Mouse (Mus musculus) layer of hippocampus, postnatal 14 days (tissue): ENCODE data around the gene Ttc30a1. TPM values are rescaled to one million over a fixed set of nuclear protein-coding genes. Genes with fewer than 3 reads are reported as not detected.
"Not testable (repeated sequence)": the region's sequence is repeated elsewhere in the genome, so short reads cannot be mapped to it uniquely, and the experiment has no call there.

ENCODE experiments used
- DNase-seq, 2 experiments: peaks; one replicate each; pipeline ENCODE4 v3.0.0; 2021 to 2022; ENCODE audit warnings: low spot score in 2 of 2, mixed read lengths in 1 of 2
- total RNA-seq, 2 experiments: library from RNA; stranded (reverse); gene quantifications; 2 replicates each; pipeline ENCODE4 v1.2.3; 2021

Gene Ttc30a1
- total RNA-seq, 2 experiments from 2014 or later, result 2.9 TPM

- DNase-seq, result not testable (repeated sequence)
Observed at GRCm38 (mm10) chr2:75936685-75937084, 45.1 kb downstream of the Ttc30a1 start.

GRCm38 (mm10) chr2:75933541-75933940 lies 48.2 kb downstream of the Ttc30a1 start:
- no peak for DNase-seq

GRCm38 (mm10) chr2:75930941-75931340 lies 50.8 kb downstream of the Ttc30a1 start:
- no peak for DNase-seq

GRCm38 (mm10) chr2:75929786-75930444 lies 51.9 kb downstream of the Ttc30a1 start:
- DNase-seq, result no peak

- DNase-seq, result peak in 1 of 2 experiments; percentile 26
Observed at GRCm38 (mm10) chr2:75929141-75929540, 52.6 kb downstream of the Ttc30a1 start.

Other genes with a start within 250 kb of the Ttc30a1 start
- gene Agps, start 149.8 kb downstream of the Ttc30a1 start, total RNA-seq, result 10 to 100 TPM; 47.2 to 56.5 TPM
- 10 to 100 TPM; 13.4 TPM for gene Ttc30b, start 43.4 kb downstream of the Ttc30a1 start, total RNA-seq
- under 1 TPM in 1 of 2 experiments, not detected in 1; 0.41 TPM for gene Ttc30a2, start 3.8 kb downstream of the Ttc30a1 start, total RNA-seq